Mouse (Mus musculus) forebrain, embryonic 16.5 days (tissue): Measurements from ENCODE around the gene Copg2. TPM values are rescaled to one million over a fixed set of nuclear protein-coding genes. Genes with fewer than 3 reads are reported as not detected.

ENCODE experiments used
- ATAC-seq: fragments of 200-750 bp; cut with Nextera tagmentation; 2 replicates; pipeline ENCODE4 v1.8.0; 2017; ENCODE audit warnings: mild to moderate bottlenecking, moderate library complexity
- H3K27ac ChIP-seq: fragments of 300-500 bp; sonication (generic); 2 replicates; pipeline ENCODE4 v1.5.1; 2014; ENCODE audit warnings: low read length, control low read depth
- H3K27me3 ChIP-seq: fragments of 300-500 bp; sonication (generic); replicated peaks from 2 replicates; pipeline ENCODE4 v1.6.1; 2014; ENCODE audit warnings: low read length; ENCODE audit not compliant: control insufficient read depth, insufficient read depth
- H3K36me3 ChIP-seq: fragments of 300-500 bp; sonication (generic); 2 replicates; pipeline ENCODE4 v1.6.1; 2014; ENCODE audit not compliant: control insufficient read depth, insufficient read depth
- H3K4me1 ChIP-seq: fragments of 300-500 bp; sonication (generic); replicated peaks from 2 replicates; pipeline ENCODE4 v1.6.1; 2014; ENCODE audit warnings: low read length; ENCODE audit not compliant: control insufficient read depth, insufficient read depth
- H3K4me2 ChIP-seq: fragments of 300-500 bp; sonication (generic); 2 replicates; pipeline ENCODE4 v1.6.1; 2014; ENCODE audit warnings: mild to moderate bottlenecking, low read length, control low read depth
- H3K4me3 ChIP-seq: fragments of 300-500 bp; sonication (generic); replicated peaks from 2 replicates; pipeline ENCODE4 v1.5.1; 2014; ENCODE audit warnings: mild to moderate bottlenecking, low read length, control low read depth
- H3K9ac ChIP-seq: fragments of 300-500 bp; sonication (generic); replicated peaks from 2 replicates; pipeline ENCODE4 v1.6.1; 2014; ENCODE audit warnings: low read depth, low read length, control low read depth
- H3K9me3 ChIP-seq: fragments of 300-500 bp; sonication (generic); 2 replicates; pipeline ENCODE4 v1.6.1; 2016; ENCODE audit warnings: low read length; ENCODE audit not compliant: control insufficient read depth
- WGBS: fragments of 180-500 bp; shearing (Covaris S2); extraction: QIAGEN DNeasy Blood & Tissue Kit; methylation state at CpG from one replicate; pipeline ENCODE4 v1.1.7; 2014; 5-methylcytosine and 5-hydroxymethylcytosine counted together
- polyA plus RNA-seq: library from polyadenylated mRNA; unstranded; fragments of >200 nt; fragmentation: Nextera tagmentation; extraction: Ambion mirVana; gene quantifications from 2 replicates; pipeline ENCODE4 v1.2.1, GENCODE M21; 2015

The Copg2 gene
- polyA plus RNA-seq, 1 experiment from 2014 or later, result 31.1 TPM

DNA sequence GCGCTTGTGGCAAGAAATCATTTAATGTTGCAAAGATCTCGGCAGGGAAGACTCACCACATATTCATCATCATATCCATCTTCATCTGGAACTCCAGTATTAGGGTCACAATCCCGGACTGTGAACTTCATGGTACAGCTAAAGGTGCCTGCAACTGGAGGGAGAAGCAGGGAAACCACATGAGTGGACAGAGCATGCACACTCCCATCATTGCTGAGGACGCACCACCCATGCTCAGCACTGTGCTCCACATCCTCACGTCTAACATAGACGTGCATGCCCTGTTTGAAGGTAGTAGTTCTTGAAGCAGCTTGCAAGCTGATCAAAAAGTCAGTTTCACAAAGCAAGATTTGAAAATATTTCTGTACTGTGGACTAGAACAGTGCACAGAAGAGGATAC lies 146.1 kb downstream of the Copg2 start:
- WGBS, result 84% methylated on average over 6 of the region's 6 CpGs
- ATAC-seq, result peak; percentile 36; the same call in 1 of the 2 replicates
- no peak overlapping the region for H3K4me2 ChIP-seq
- H3K4me1 ChIP-seq, result peaks cover 8% of the 10 kb centered on the region
- no peaks in the 10 kb centered on the region for H3K27me3 ChIP-seq
- H3K4me3 ChIP-seq, result no peak overlapping the region
- H3K9ac ChIP-seq, result no peak overlapping the region
- H3K27ac ChIP-seq, result no peak overlapping the region
- H3K9me3 ChIP-seq, result no peaks in the 10 kb centered on the region
- H3K36me3 ChIP-seq, result peaks cover 17% of the 10 kb centered on the region

DNA sequence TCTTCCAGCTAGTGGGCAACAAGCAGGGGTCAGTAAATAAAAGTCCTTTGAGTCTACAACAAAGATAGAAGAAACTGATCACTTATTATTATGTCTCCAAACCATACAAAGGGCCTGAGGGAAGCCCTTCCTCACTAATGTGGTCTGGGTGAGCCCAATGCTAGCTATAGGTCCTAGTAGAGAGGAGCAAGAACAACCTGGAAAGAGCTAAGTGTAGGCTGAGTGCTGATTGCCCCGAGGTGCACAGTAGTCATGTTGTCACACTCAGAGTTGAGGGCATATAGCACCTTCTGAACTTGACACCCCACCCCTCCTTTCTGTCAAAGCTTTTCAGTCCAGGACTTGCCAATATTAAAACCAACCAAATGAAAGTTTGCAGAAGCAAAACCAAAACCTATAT lies 146.7 kb downstream of the Copg2 start:
- no peak for ATAC-seq
- H3K9ac ChIP-seq, result no peak overlapping the region
- H3K4me1 ChIP-seq, result peaks cover 9% of the 10 kb centered on the region
- peaks cover 17% of the 10 kb centered on the region for H3K36me3 ChIP-seq
- H3K27ac ChIP-seq, result no peak overlapping the region
- no peak overlapping the region for H3K4me3 ChIP-seq
- H3K27me3 ChIP-seq, result no peaks in the 10 kb centered on the region
- no peaks in the 10 kb centered on the region for H3K9me3 ChIP-seq
- H3K4me2 ChIP-seq, result no peak overlapping the region
- WGBS, result 67% methylated on average over 1 of the region's 1 CpGs

DNA sequence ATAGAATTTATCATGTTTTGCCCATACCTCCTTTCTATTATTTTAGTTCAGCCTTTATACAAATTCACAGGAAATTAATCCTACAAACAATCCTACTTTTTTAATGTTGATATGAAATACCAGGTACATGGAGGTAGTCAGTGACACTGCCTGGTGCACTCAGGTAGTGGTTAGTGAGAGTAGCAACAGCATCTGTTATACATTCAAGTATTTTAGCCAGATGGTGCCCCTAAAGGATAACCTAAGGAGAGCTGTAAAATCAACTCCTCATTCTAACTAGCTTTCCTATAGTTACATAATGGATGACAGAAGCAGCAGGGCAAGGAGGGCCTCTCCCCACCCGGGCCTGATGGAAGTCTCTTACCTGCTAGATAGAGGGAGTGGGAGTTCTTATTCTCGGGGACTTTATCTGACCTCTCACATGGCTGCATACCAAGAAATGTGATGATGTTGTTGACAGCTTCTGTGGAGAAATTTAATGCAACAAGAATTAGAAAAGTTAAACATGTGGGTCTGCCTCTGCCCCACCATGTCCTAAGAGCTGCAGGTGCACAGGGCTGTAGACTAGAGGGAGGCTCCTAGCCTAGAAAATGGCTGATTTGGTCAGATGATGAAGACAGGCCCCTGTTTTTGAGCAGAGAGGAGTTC lies 147.4 kb downstream of the Copg2 start:
- peaks cover 17% of the 10 kb centered on the region for H3K36me3 ChIP-seq

DNA sequence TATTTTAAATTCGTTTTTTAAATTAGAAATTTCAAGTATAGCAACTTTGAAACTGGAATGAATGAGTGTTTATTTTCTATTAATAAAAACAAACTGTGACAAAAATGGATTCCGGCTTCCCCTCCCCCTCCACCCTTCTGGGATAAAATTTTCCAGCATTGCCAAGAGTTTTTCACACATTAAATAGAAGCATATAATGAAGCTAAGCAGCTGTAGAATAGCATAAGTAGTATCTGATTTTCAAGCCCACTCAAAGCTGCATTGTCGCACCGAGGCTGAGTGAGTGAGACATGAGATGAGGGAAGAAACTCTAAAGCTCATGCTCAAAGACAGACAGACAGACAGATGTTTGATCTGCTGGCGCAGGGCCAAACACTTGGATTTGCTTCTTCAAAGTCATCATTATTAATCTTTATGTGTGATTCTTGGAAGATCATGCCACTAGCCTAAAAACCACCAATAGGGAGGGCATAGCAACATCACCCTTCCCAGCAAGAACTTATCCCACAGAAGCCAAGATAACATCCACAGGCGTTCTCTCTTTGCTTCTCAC lies 148.2 kb downstream of the Copg2 start:
- Histone ChIP-seq H3K27ac (0 out of 2 replicates have a peak overlapping the region, but pooled peaks have one; percentile 26), H3K27me3 (no peaks in the 10 kb centered on the region), H3K9ac (no peak overlapping the region), H3K36me3 (peaks cover 20% of the 10 kb centered on the region), H3K4me1 (peaks cover 9% of the 10 kb centered on the region), H3K9me3 (no peaks in the 10 kb centered on the region), H3K4me3 (no peak overlapping the region), H3K4me2 (no peak overlapping the region)
- peak; percentile 53 for ATAC-seq
- 59% methylated on average over 6 of the region's 6 CpGs for WGBS

More for the DNA sequence above, 147.4 kb downstream of the Copg2 start:
- WGBS, result 49% methylated on average over 2 of the region's 2 CpGs
- peaks cover 9% of the 10 kb centered on the region for H3K4me1 ChIP-seq
- no peak overlapping the region for H3K4me2 ChIP-seq
- ATAC-seq, result no peak
- H3K27ac ChIP-seq, result no peak overlapping the region
- no peak overlapping the region for H3K9ac ChIP-seq
- no peak overlapping the region for H3K4me3 ChIP-seq
- no peaks in the 10 kb centered on the region for H3K9me3 ChIP-seq
- no peaks in the 10 kb centered on the region for H3K27me3 ChIP-seq

DNA sequence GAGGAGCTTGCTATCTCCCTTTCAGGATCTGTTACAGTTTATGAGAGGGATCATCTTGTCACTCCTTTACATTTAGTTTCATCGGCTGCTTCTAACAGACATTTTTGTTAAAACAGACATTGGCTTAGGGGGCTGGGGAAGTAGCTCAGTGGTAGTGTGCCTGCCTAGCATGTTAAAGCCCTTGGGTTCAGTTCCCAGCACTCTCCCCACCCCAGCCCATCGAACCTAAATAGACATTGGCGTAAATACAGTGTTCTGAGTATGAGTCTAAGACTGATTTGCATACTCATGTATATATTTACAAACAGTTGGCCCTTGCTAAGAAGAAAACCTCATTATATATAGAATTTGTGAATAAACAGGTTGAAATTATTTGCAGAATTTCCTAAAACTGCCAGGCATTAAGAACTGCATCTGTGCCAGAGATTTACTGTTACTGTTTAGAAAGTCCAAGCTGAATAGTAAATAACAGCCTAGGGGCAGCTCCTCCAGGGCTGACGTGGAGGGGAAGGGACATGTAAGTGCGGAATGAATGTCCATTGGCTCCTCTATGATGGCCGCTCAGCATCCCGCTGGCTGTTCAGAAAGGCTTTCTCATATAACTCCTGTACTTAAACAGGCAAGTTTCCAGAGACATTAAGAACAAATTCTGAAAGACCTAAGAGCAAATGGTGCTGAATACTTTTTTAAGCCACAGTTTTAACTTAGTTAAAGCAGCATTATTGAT lies 148.8 kb downstream of the Copg2 start:
- Histone ChIP-seq H3K27ac (no peak overlapping the region; the same call in 1 of the 2 replicates), H3K4me2 (no peak overlapping the region), H3K9me3 (no peaks in the 10 kb centered on the region), H3K4me3 (no peak overlapping the region), H3K36me3 (peaks cover 26% of the 10 kb centered on the region), H3K27me3 (no peaks in the 10 kb centered on the region), H3K4me1 (peaks cover 9% of the 10 kb centered on the region), H3K9ac (no peak overlapping the region)
- ATAC-seq, result 0 out of 2 replicates have a peak, but pooled peaks have one; percentile 34
- WGBS, result 55% methylated on average over 7 of the region's 7 CpGs

DNA sequence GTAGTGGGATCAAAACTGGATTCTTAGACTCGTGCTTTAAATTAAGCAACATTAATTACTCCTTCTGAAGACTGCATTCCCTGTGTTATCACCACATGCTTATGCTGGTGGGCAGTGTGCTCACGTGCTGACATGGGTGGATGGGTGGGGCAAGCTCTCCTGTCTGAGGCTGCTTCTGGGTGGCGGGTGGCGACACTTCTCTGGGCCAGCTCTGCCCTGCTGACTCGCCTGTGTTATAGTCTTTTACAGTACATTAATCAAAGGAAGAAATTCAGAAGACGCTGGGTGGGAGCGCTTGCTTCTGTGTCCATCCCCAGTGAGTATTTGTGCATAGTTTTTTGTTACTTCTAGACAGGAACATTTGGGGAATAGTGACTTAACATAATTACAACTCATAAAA lies 151.0 kb downstream of the Copg2 start:
- peaks cover 9% of the 10 kb centered on the region for H3K4me1 ChIP-seq
- WGBS, result 62% methylated on average over 7 of the region's 7 CpGs
- H3K36me3 ChIP-seq, result peaks cover 31% of the 10 kb centered on the region

DNA sequence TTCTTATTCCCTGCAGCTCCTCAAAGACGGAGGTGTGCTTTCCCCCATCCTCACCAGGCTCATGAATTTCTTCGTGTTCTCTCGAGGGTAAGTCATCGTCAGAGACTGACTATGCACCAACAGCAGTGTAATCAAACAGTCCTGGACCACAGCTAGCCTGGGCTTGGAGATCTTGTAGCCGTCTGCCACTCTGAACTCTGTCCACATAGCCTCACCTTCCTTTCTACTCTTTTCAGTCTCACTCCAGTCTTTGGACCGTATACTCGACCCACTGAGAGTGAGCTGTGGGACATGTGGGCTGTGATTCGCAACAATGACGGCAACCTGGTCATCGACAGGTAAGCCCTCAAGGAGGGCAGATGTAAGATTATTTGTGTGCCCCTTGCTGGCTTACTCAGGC lies 151.7 kb downstream of the Copg2 start:
- no peak overlapping the region for H3K27ac ChIP-seq
- H3K4me3 ChIP-seq, result no peak overlapping the region
- H3K36me3 ChIP-seq, result peaks cover 31% of the 10 kb centered on the region
- H3K9ac ChIP-seq, result no peak overlapping the region
- 75% methylated on average over 10 of the region's 10 CpGs for WGBS
- H3K4me1 ChIP-seq, result peaks cover 9% of the 10 kb centered on the region
- no peak for ATAC-seq
- no peaks in the 10 kb centered on the region for H3K27me3 ChIP-seq
- no peak overlapping the region for H3K4me2 ChIP-seq
- H3K9me3 ChIP-seq, result no peaks in the 10 kb centered on the region

More for the DNA sequence above, 151.0 kb downstream of the Copg2 start:
- no peak overlapping the region for H3K27ac ChIP-seq
- no peaks in the 10 kb centered on the region for H3K27me3 ChIP-seq
- no peak for ATAC-seq
- H3K4me3 ChIP-seq, result no peak overlapping the region
- H3K9ac ChIP-seq, result no peak overlapping the region
- H3K4me2 ChIP-seq, result no peak overlapping the region
- H3K9me3 ChIP-seq, result no peaks in the 10 kb centered on the region

DNA sequence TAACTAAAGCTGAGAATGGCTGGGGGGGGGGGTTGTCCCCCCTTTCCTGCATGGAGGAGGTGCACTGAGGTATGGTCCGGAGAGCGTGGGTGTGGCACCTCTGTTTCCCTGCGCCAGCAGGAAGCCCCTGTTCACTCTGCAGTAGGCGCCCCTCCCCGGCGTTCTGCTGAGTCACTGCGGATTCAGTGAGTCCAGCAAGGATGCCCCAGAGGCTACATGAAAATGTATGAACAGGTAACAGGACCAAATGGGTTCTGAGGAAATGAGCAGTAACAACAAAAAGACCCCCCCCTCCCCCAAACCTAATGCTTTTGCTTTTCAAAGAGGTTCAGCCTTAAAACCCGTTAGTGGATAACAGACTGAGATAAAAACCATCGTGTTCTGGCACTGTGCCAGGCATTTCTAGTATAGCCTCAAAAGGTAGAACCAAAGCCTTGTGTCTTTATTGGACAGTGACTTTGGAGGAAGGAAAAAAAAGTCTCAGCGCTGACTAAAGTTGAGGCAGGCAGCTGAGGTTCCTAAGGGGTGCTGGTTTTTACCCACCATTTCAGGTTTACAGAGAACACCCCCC lies 157.3 kb downstream of the Copg2 start:
- peaks cover 31% of the 10 kb centered on the region for H3K9me3 ChIP-seq
- H3K36me3 ChIP-seq, result peaks cover 14% of the 10 kb centered on the region
- no peak overlapping the region for H3K27ac ChIP-seq
- no peak for ATAC-seq
- WGBS, result 45% methylated on average over 10 of the region's 10 CpGs
- no peaks in the 10 kb centered on the region for H3K27me3 ChIP-seq
- peak overlapping the region; percentile 72 for H3K9ac ChIP-seq
- peaks cover 6% of the 10 kb centered on the region for H3K4me1 ChIP-seq
- H3K4me3 ChIP-seq, result peak overlapping the region; percentile 62
- peak overlapping the region; percentile 63 for H3K4me2 ChIP-seq

DNA sequence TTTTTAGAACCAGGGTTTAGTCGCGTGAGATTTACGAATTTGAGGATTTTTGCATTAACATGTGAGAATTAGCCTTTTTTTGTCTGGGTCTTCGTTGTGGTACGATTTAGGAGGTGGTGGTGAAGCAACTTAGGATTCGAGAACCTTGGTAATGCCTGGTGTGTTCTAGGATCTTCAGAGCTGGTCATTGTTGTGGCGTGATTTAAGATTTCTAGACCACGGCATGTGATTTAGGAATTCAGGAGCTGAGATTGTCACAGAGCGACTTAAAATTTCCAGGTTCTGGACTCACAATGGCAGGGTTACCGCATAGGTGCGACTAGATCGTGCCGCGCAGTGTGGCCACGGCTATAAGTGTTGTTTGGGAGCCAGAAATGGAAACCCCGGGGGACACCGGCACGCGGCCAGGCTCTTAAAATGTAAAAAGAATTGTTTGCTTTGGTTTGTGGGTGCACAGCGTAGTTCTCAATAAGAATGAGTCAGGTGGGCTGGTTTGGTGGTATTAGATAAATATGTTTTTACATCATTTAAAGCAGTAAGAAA lies 158.1 kb downstream of the Copg2 start:
- peak overlapping the region; percentile 72 for H3K9ac ChIP-seq
- H3K4me2 ChIP-seq, result peak overlapping the region; percentile 63
- H3K27ac ChIP-seq, result peak overlapping the region; percentile 78
- 49% methylated on average over 20 of the region's 20 CpGs for WGBS
- no peak for ATAC-seq
- H3K27me3 ChIP-seq, result no peaks in the 10 kb centered on the region
- H3K4me1 ChIP-seq, result peaks cover 6% of the 10 kb centered on the region
- H3K36me3 ChIP-seq, result peaks cover 11% of the 10 kb centered on the region
- H3K9me3 ChIP-seq, result peaks cover 31% of the 10 kb centered on the region
- peak overlapping the region; percentile 62 for H3K4me3 ChIP-seq
